ENCODE assay signal across 8 mouse cellular contexts in the genomic region with DNA sequence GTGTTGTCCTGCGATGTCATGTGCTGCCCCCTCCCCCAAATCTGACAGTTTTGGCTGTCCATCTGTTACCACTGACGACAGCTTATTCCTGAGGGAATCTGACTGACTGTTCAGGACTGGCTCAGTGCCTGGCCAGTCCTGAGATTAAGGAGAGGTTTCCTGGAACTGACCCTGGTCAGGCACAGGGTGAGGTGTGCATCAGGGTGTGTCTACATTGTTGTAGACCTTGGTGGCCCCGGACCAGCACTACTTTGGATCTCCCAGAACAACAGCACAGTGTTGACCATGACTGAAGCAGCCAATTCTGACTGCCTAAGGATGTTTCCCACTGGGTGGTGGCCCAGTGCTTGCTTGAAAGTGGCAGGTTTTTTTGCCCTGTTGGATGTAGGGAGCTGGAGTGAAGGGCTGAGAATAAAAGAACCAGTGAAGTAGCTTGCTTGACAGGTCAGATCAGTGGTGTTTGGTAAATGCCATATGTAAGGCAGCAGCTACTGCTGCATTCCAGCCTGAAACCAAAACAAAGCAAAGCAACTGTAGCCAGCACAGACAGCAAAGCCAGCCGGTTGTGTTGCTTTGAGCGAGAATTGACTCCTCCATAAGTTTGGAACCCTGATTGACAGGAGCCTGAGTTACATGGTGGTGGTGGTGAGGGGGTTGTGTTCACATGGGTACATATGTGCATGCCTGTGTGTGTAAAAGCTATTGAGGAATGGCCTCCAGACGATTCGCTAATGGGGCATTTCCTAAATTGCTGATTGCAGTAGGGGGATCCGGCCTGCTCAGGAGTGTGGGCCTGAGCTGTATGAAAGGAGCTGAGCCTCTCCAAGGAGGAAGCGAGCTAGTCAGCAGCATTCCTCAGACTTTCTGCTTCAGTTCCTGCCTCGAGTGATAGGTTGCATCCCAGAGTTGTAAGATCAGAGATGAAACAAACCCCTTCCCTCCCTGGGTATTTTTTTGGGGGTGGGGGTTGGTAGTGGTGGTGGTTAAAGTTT. TPM values are rescaled to one million over a fixed set of nuclear protein-coding genes. Genes with fewer than 3 reads are reported as not detected.
DNase-seq lines count a peak whose midpoint lies in the region; ATAC-seq and TF ChIP-seq lines count a peak whose summit lies in the region.

No protein-coding gene starts in this region.

- no peak for TF ChIP-seq CTCF in lung, embryonic 14.5 days (IDR thresholded peaks at IDR 0.05; ENCODE audit: low read depth)

- H3K27ac ChIP-seq in brown adipose tissue, adult 24 weeks (replicated peaks; ENCODE audit: low read depth, low read length) = peak overlapping the region; percentile 69
- peak overlapping the region; percentile 17 for H3K27ac ChIP-seq in embryonic facial prominence, embryonic 14.5 days (replicated peaks; ENCODE audit: low read depth, low read length)
- peak overlapping the region; percentile 86 for H3K27ac ChIP-seq in lung, embryonic 14.5 days (ENCODE audit: low read depth)
- H3K27ac ChIP-seq in stomach, embryonic 15.5 days = peak overlapping the region; percentile 33; the same call in 1 of the 2 replicates

- H3K36me3 ChIP-seq in embryonic facial prominence, embryonic 14.5 days (ENCODE audit: control insufficient read depth, insufficient read depth, low read length) = no peaks in the 10 kb centered on the region
- H3K36me3 ChIP-seq in lung, embryonic 14.5 days (ENCODE audit: insufficient read depth) = no peaks in the 10 kb centered on the region
- H3K36me3 ChIP-seq in stomach, embryonic 15.5 days = no peaks in the 10 kb centered on the region

- peak; percentile 54; the same call in 1 of the 2 replicates for ATAC-seq in embryonic facial prominence, embryonic 14.5 days (ENCODE audit: low read depth)
- peak; percentile 80 for ATAC-seq in lung, embryonic 14.5 days (ENCODE audit: insufficient read depth)
- peak; percentile 55; the same call in 1 of the 2 replicates for ATAC-seq in stomach, embryonic 15.5 days (ENCODE audit: insufficient read depth, low FRiP score, low read depth)

- H3K9me3 ChIP-seq in embryonic facial prominence, embryonic 14.5 days (ENCODE audit: control insufficient read depth, low read length) = no peaks in the 10 kb centered on the region
- H3K9me3 ChIP-seq in lung, embryonic 14.5 days (ENCODE audit: low read depth, low read length) = no peaks in the 10 kb centered on the region
- no peaks in the 10 kb centered on the region for H3K9me3 ChIP-seq in stomach, embryonic 15.5 days

- DNase-seq in embryonic facial prominence, embryonic 14.5 days (ENCODE audit: low spot score) = peak; percentile 64
- DNase-seq in heart, postnatal 25 days (ENCODE audit: low spot score) = peak; percentile 41
- DNase-seq in lung, embryonic 14.5 days = peak; percentile 68
- no peak for DNase-seq in layer of hippocampus, adult 8-10 months (ENCODE audit: low spot score in 2 of 2)
- DNase-seq in frontal cortex, postnatal 10 days (ENCODE audit: low spot score in 2 of 2) = no peak
- DNase-seq in urinary bladder, postnatal 4 days (ENCODE audit: low spot score in 2 of 2) = no peak

- intact Hi-C loops in heart, postnatal 25 days (cut with DNase I) = no loop called here

- peaks cover 11% of the 10 kb centered on the region for H3K4me1 ChIP-seq in brown adipose tissue, adult 24 weeks (ENCODE audit: control insufficient read depth, insufficient read depth, insufficient read length, low read length)
- H3K4me1 ChIP-seq in embryonic facial prominence, embryonic 14.5 days (ENCODE audit: control insufficient read depth, insufficient read depth, low read length) = peaks cover 18% of the 10 kb centered on the region
- H3K4me1 ChIP-seq in lung, embryonic 14.5 days (ENCODE audit: insufficient read depth) = peaks cover 15% of the 10 kb centered on the region
- peaks cover 13% of the 10 kb centered on the region for H3K4me1 ChIP-seq in stomach, embryonic 15.5 days

- no peak overlapping the region for H3K9ac ChIP-seq in embryonic facial prominence, embryonic 14.5 days (ENCODE audit: low read depth, low read length)
- H3K9ac ChIP-seq in lung, embryonic 14.5 days = no peak overlapping the region
- H3K9ac ChIP-seq in stomach, embryonic 15.5 days = no peak overlapping the region

- WGBS in embryonic facial prominence, embryonic 14.5 days = 19% methylated on average over 10 of the region's 10 CpGs
- 24% methylated on average over 10 of the region's 10 CpGs for WGBS in lung, embryonic 14.5 days
- 43% methylated on average over 10 of the region's 10 CpGs for WGBS in stomach, embryonic 15.5 days

- no peak overlapping the region for H3K4me3 ChIP-seq in brown adipose tissue, adult 24 weeks (ENCODE audit: insufficient read depth, low read depth, low read length)
- no peak overlapping the region for H3K4me3 ChIP-seq in embryonic facial prominence, embryonic 14.5 days (ENCODE audit: low read depth, low read length)
- H3K4me3 ChIP-seq in lung, embryonic 14.5 days (ENCODE audit: low read depth, low read length) = no peak overlapping the region
- H3K4me3 ChIP-seq in stomach, embryonic 15.5 days (replicated peaks) = no peak overlapping the region

- no peaks in the 10 kb centered on the region for H3K27me3 ChIP-seq in embryonic facial prominence, embryonic 14.5 days (replicated peaks; ENCODE audit: control insufficient read depth, insufficient read depth, low read length)
- no peaks in the 10 kb centered on the region for H3K27me3 ChIP-seq in lung, embryonic 14.5 days (ENCODE audit: insufficient read depth, low read length)
- no peaks in the 10 kb centered on the region for H3K27me3 ChIP-seq in stomach, embryonic 15.5 days (replicated peaks)

- H3K4me2 ChIP-seq in embryonic facial prominence, embryonic 14.5 days (ENCODE audit: low read depth, low read length) = no peak overlapping the region
- H3K4me2 ChIP-seq in lung, embryonic 14.5 days = peak overlapping the region; percentile 6; the same call in 1 of the 2 replicates
- H3K4me2 ChIP-seq in stomach, embryonic 15.5 days = no peak overlapping the region

RNA-seq across cellular contexts. Expression of a gene that starts 8.9 kb away (rescaled TPM):
- 7.2 and 8.0 TPM in 2 replicates for polyA plus RNA-seq in brown adipose tissue, adult 24 weeks (2012; ENCODE audit: insufficient read depth, insufficient read length, missing spikeins)
- 16.8 and 18.7 TPM in 2 replicates for polyA plus RNA-seq in embryonic facial prominence, embryonic 14.5 days (2014; fragmentation: Nextera tagmentation; extraction: Ambion mirVana)
- total RNA-seq in heart, postnatal 25 days (2021) = 1 to 10 TPM; 3.9 to 4.8 TPM
- 56.7 and 59.4 TPM in 2 replicates for polyA plus RNA-seq in lung, embryonic 14.5 days (2014; fragmentation: Nextera tagmentation; extraction: Ambion mirVana)
- polyA plus RNA-seq in stomach, embryonic 15.5 days (2015; fragmentation: Nextera tagmentation; extraction: Ambion mirVana) = 27.4 and 28.6 TPM in 2 replicates
- 10 to 100 TPM; 31.1 to 33.7 (median 31.4) TPM for total RNA-seq in layer of hippocampus, adult 8-10 months (2022)

Comparison
In these comparisons a context has a peak if more than half of its experiments do, and no peak if none do; other contexts are left out.
1. H3K27ac ChIP-seq: peak in every context shown above with its lines; median percentile 86 in lung, embryonic 14.5 days; 69 in brown adipose tissue, adult 24 weeks; 33 in stomach, embryonic 15.5 days; 17 in embryonic facial prominence, embryonic 14.5 days.
2. DNase-seq: peak in embryonic facial prominence, embryonic 14.5 days (single experiment), heart, postnatal 25 days (single experiment) and lung, embryonic 14.5 days (single experiment); none in layer of hippocampus, adult 8-10 months (0 of 2), frontal cortex, postnatal 10 days (0 of 2) and urinary bladder, postnatal 4 days (0 of 2).
3. Peak in every context shown above with its lines, with median percentiles within 50 percentile points of each other: ATAC-seq.